14 mouse cellular contexts compared by ENCODE assay signal in genomic region chr1:127642976-127643769, GRCm38 (mm10). TPM values are rescaled to one million over a fixed set of nuclear protein-coding genes. Genes with fewer than 3 reads are reported as not detected.
DNase-seq lines count a peak whose midpoint lies in the region; ATAC-seq lines count a peak whose summit lies in the region.
"Had no signal": no experiment of that assay in that cellular context is flagged by ENCODE, and none has a peak within 500 bp of the region (broad histone marks: within the 10 kb centered on the region; RNA-seq: fewer than 3 reads in every experiment).

No protein-coding gene starts in this region.

- intact Hi-C loops in left cerebral cortex, postnatal 25 days (cut with DNase I), result no loop called here
- intact Hi-C loops in left cerebral cortex, postnatal 10 days (cut with DNase I), result no loop called here

- peak; percentile 59 for ATAC-seq in frontal cortex, adult (ENCODE audit: low TSS enrichment)
- ATAC-seq: intestine, embryonic 16.5 days had no signal

- no peak for DNase-seq in frontal cortex, postnatal 10 days (ENCODE audit: low spot score in 2 of 2)
- DNase-seq in left cerebral cortex, postnatal 25 days (ENCODE audit: low spot score in 2 of 2), result peak; percentile 8 to 36
- no peak for DNase-seq in left cerebral cortex, postnatal 10 days (ENCODE audit: extremely low spot score in 1 of 2, low spot score in 2 of 2)
- peak; percentile 15 to 20 for DNase-seq in cerebellum, postnatal 10 days
- no peak for DNase-seq in ovary, adult 18-20 months (ENCODE audit: low spot score)
- no peak for DNase-seq in adrenal gland, adult 8-10 months
- no peak for DNase-seq in urinary bladder, postnatal 14 days (ENCODE audit: low spot score)
- DNase-seq: adrenal gland, postnatal 14 days; embryo, embryonic 11 days; gastrocnemius, postnatal 36 days; heart, postnatal 36 days had no signal

RNA-seq across cellular contexts. Expression of gene Tmem163, which starts 36.2 kb away (rescaled TPM):
- total RNA-seq in left cerebral cortex, postnatal 25 days (2021), result 10 to 100 TPM; 25.7 to 25.9 TPM
- total RNA-seq in left cerebral cortex, postnatal 10 days (2021), result 10 to 100 TPM; 38.7 to 48.1 TPM
- total RNA-seq in adrenal gland, adult 8-10 months (2022), result 1 to 10 TPM in 2 of 4 experiments, not detected in 2; 1.6 TPM
- total RNA-seq: gastrocnemius, postnatal 36 days; MEL had no signal

Comparison
In these comparisons a context has a peak if more than half of its experiments do, and no peak if none do; other contexts are left out.
1. DNase-seq: peak in left cerebral cortex, postnatal 25 days (2 of 2) and cerebellum, postnatal 10 days (2 of 2); none in frontal cortex, postnatal 10 days (0 of 2), left cerebral cortex, postnatal 10 days (0 of 2), ovary, adult 18-20 months (single experiment), adrenal gland, adult 8-10 months (single experiment) and urinary bladder, postnatal 14 days (single experiment).
2. RNA of gene Tmem163, which starts 36.2 kb away (total RNA-seq): 38.7 to 48.1 TPM in left cerebral cortex, postnatal 10 days and 25.7 to 25.9 TPM in left cerebral cortex, postnatal 25 days; 1.6 TPM in adrenal gland, adult 8-10 months; every median in the first group is over 10 times any median in the second.